Mouse (Mus musculus) midbrain, postnatal 0 days (tissue): ENCODE measurements around the gene Cabcoco1. TPM values are rescaled to one million over a fixed set of nuclear protein-coding genes. Genes with fewer than 3 reads are reported as not detected.
A peak's percentile ranks its signal among the peaks of the same experiment; 100 is the strongest.

Experiments
- ATAC-seq: fragments of 200-750 bp; cut with Nextera tagmentation; 2 replicates; pipeline ENCODE4 v1.8.0; 2017; ENCODE audit warnings: moderate number of reproducible peaks, mild to moderate bottlenecking, moderate TSS enrichment, moderate library complexity; ENCODE audit not compliant: low FRiP score
- DNase-seq: peaks from one replicate; pipeline ENCODE4 v3.0.0-alpha.2; 2015; ENCODE audit warnings: low spot score
- H3K27ac ChIP-seq: fragments of 300-500 bp; sonication (generic); 2 replicates; pipeline ENCODE4 v1.5.1; 2014; ENCODE audit warnings: low read depth, mild to moderate bottlenecking, low read length, mixed read lengths
- H3K27me3 ChIP-seq: fragments of 300-500 bp; sonication (generic); 2 replicates; pipeline ENCODE4 v1.6.1; 2014; ENCODE audit warnings: low read length, control low read depth, mixed read lengths; ENCODE audit not compliant: insufficient read depth
- H3K36me3 ChIP-seq: fragments of 300-500 bp; sonication (generic); 2 replicates; pipeline ENCODE4 v1.6.1; 2014; ENCODE audit warnings: low read length, control low read depth, mixed read lengths; ENCODE audit not compliant: insufficient read depth
- H3K4me1 ChIP-seq: fragments of 300-500 bp; sonication (generic); 2 replicates; pipeline ENCODE4 v1.6.1; 2014; ENCODE audit warnings: mild to moderate bottlenecking, control low read depth, antibody characterized with exemption, low read length, mixed read lengths; ENCODE audit not compliant: insufficient read depth
- H3K4me2 ChIP-seq: fragments of 300-500 bp; sonication (generic); 2 replicates; pipeline ENCODE4 v1.6.1; 2014; ENCODE audit warnings: low read depth, mild to moderate bottlenecking, low read length, mixed read lengths; ENCODE audit not compliant: poor library complexity, severe bottlenecking
- H3K4me3 ChIP-seq: fragments of 300-500 bp; sonication (generic); 2 replicates; pipeline ENCODE4 v1.5.1; 2014; ENCODE audit warnings: low read depth, mild to moderate bottlenecking, low read length, moderate library complexity
- H3K9ac ChIP-seq: fragments of 300-500 bp; sonication (generic); replicated peaks from 2 replicates; pipeline ENCODE4 v1.6.1; 2014; ENCODE audit warnings: mild to moderate bottlenecking, low read length, moderate library complexity, mixed read lengths; ENCODE audit not compliant: poor library complexity, severe bottlenecking
- H3K9me3 ChIP-seq: fragments of 300-500 bp; sonication (generic); 2 replicates; pipeline ENCODE4 v1.6.1; 2016; ENCODE audit warnings: low read length, control low read depth
- CTCF ChIP-seq: IDR thresholded peaks from 2 replicates; pipeline ENCODE4 v1.5.1; 2016; ENCODE audit warnings: antibody characterized with exemption, mild to moderate bottlenecking
- WGBS: fragments of 180-500 bp; shearing (Covaris S2); extraction: QIAGEN DNeasy Blood & Tissue Kit; methylation state at CpG from one replicate; pipeline ENCODE4 v1.1.7; 2014; 5-methylcytosine and 5-hydroxymethylcytosine counted together
- polyA plus RNA-seq: library from polyadenylated mRNA; unstranded; fragments of >200 nt; fragmentation: Nextera tagmentation; extraction: Ambion mirVana; gene quantifications from 2 replicates; pipeline ENCODE4 v1.2.1, GENCODE M21; 2015
- total RNA-seq: library from RNA; depleted of rRNA; stranded (reverse); fragments of >200 nt; gene quantifications from 2 replicates; pipeline ENCODE4 v1.2.3, GENCODE M21; 2014; rRNA removed

The Cabcoco1 gene
- total RNA-seq (0.71 and 1.6 TPM in 2 replicates), polyA plus RNA-seq (3.8 TPM in 2 replicates)

GRCm38 (mm10) chr10:68541139-68541942 lies at the start of gene Cabcoco1:
Gene Cabcoco1 (minus strand): TSS chr10:68541896.
- no peaks in the 10 kb centered on the region for H3K27me3 ChIP-seq
- peak within 1 kb of the TSS; percentile 72 for H3K4me2 ChIP-seq
- no peak within 1 kb of the TSS for H3K27ac ChIP-seq
- H3K9me3 ChIP-seq, result no peaks in the 10 kb centered on the region
- peak within 1 kb of the TSS; percentile 39 for H3K4me3 ChIP-seq
- DNase-seq (peak; percentile 67), ATAC-seq (peak; percentile 62; the same call in 1 of the 2 replicates)
- H3K36me3 ChIP-seq, result no peaks in the 10 kb centered on the region
- H3K9ac ChIP-seq, result peak within 1 kb of the TSS; percentile 42
- no peak for TF ChIP-seq CTCF
- 6% methylated on average over 17 of the region's 17 CpGs for WGBS
- H3K4me1 ChIP-seq, result peaks cover 8% of the 10 kb centered on the region; the same call in 1 of the 2 replicates

GRCm38 (mm10) chr10:68589530-68590252 lies 48.0 kb upstream of the Cabcoco1 start:
- DNase-seq (peak; percentile 61), ATAC-seq (no peak)
- 59% methylated on average over 11 of the region's 11 CpGs for WGBS
- Histone ChIP-seq H3K36me3 (no peaks in the 10 kb centered on the region), H3K9ac (no peak overlapping the region), H3K4me3 (no peak overlapping the region), H3K27ac (no peak overlapping the region), H3K9me3 (no peaks in the 10 kb centered on the region), H3K4me2 (no peak overlapping the region), H3K27me3 (no peaks in the 10 kb centered on the region), H3K4me1 (no peaks in the 10 kb centered on the region)
- no peak for TF ChIP-seq CTCF

- TF ChIP-seq CTCF, result no peak
- DNase-seq, result no peak
- H3K9ac ChIP-seq, result no peak overlapping the region
- ATAC-seq, result no peak
- no peaks in the 10 kb centered on the region for H3K9me3 ChIP-seq
- H3K4me2 ChIP-seq, result no peak overlapping the region
- H3K27me3 ChIP-seq, result no peaks in the 10 kb centered on the region
- no peak overlapping the region for H3K4me3 ChIP-seq
- no peaks in the 10 kb centered on the region for H3K36me3 ChIP-seq
- WGBS, result 93% methylated on average over 4 of the region's 4 CpGs
- no peaks in the 10 kb centered on the region for H3K4me1 ChIP-seq
- H3K27ac ChIP-seq, result no peak overlapping the region
These were observed 45.8 kb upstream of the Cabcoco1 start for GRCm38 (mm10) chr10:68587416-68588040.

GRCm38 (mm10) chr10:68577321-68577720 lies 35.6 kb upstream of the Cabcoco1 start:
- H3K4me3 ChIP-seq, result no peak overlapping the region
- ATAC-seq (no peak), DNase-seq (no peak)
- H3K36me3 ChIP-seq, result no peaks in the 10 kb centered on the region
- no peak overlapping the region for H3K27ac ChIP-seq
- WGBS, result 84% methylated on average over 9 of the region's 9 CpGs
- no peaks in the 10 kb centered on the region for H3K27me3 ChIP-seq
- no peaks in the 10 kb centered on the region for H3K9me3 ChIP-seq
- H3K9ac ChIP-seq, result no peak overlapping the region
- H3K4me2 ChIP-seq, result no peak overlapping the region
- TF ChIP-seq CTCF, result no peak
- H3K4me1 ChIP-seq, result no peaks in the 10 kb centered on the region

- Histone ChIP-seq H3K9me3 (no peaks in the 10 kb centered on the region), H3K27ac (no peak overlapping the region), H3K27me3 (no peaks in the 10 kb centered on the region), H3K36me3 (no peaks in the 10 kb centered on the region), H3K9ac (no peak overlapping the region), H3K4me3 (no peak overlapping the region), H3K4me1 (no peaks in the 10 kb centered on the region), H3K4me2 (no peak overlapping the region)
- TF ChIP-seq CTCF, result no peak
- no peak for ATAC-seq
- no peak for DNase-seq
These were observed 26.5 kb upstream of the Cabcoco1 start for GRCm38 (mm10) chr10:68568172-68568571.
